Mouse (Mus musculus) gastrocnemius, postnatal 14 days (tissue): ENCODE measurements at regions not wholly inside any gene's neighbourhood (a gene's known extent, or its start where the extent isn't known, plus 50 kb on each side); places are given as distances from the start of the nearest gene placed in this dataset.
"Not testable (repeated sequence)": the region's sequence is repeated elsewhere in the genome, so short reads cannot be mapped to it uniquely, and the experiment has no call there.

Experiments
- DNase-seq: peaks from one replicate; pipeline ENCODE4 v3.0.0; 2021; ENCODE audit warnings: mixed read lengths
- intact Hi-C: fragments of 180-260 bp; cut with DNase I; formaldehyde crosslinking; loops from one replicate; pipeline ENCODE4 v1.15.1; 2025; ENCODE audit warnings: low total_unique reads

DNA sequence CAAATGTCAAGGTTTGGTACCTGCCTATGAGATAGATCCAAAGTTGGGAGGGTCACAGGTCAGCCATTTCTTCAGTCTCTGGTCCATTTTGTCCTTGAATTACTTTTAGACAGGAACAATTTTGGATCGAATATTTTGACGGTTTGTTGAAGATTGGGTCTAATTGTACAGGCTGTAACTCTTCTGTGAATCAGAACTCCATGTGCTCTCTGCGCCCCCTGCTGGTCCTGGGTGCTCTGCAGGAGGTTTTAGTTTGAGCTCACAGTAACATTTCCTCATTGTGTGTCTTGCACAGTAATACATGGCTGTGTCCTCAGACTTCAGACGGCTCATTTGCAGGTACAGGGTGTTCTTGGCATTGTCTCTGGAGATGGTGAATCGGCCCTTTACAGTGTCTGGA, 158.1 kb downstream of the Adam6a start:
- intact Hi-C loops, DNase-seq: not testable (repeated sequence)

DNA sequence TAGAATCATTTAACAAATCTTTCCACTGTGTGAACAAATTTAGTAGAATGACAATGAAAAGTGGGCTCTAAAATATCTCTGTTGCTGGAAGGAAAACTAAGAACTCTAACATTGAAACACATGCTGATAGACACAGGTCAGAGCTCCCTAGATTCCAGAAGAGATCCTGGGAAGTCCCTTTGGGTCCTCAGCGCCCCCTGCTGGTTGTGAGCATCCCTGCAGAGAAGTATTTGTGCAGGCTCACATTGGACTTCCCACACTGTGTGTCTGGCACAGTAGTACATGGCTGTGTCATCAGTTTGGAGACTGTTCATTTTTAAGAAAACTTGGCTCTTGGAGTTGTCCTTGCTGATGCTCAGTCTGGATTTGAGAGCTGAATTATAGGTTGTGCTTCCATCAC, 172.7 kb downstream of the Adam6a start:
- peak; percentile 4 for DNase-seq
- intact Hi-C loops, result not testable (repeated sequence)

DNA sequence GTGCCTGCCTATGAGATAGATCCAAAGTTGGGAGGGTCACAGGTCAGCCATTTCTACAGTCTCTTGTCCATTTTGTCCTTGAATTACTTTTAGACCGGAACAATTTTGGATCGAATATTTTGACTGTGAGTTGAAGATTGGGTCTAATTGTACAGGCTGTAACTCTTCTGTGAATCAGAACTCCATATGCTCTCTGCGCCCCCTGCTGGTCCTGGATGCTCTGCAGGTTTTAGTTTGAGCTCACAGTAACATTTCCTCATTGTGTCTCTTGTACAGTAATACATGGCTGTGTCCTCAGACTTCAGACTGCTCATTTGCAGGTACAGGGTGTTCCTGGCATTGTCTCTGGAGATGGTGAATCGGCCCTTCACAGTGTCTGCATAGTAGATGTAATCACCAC, 192.1 kb downstream of the Adam6a start:
- DNase-seq, result no peak
- intact Hi-C loops, result no loop called here

DNA sequence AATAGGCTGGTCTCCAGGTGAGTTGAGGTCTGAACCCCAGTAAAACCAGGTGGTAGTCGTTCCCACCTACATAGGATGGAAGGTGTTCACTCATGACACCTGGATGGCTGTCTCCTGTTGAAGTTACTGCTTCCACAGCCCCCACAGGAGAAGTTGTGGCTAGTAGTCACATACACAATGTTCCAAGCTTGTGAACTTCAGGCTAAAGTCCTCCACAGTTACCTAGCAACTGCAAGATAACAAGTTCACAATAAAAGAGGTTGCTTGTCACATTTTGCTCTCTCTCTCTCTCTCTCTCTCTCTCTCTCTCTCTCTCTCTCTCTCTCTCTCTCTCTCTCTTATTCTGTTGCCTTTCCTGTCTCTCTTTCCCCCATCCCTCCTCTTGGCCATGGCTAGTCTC, 202.6 kb downstream of the Adam6a start:
- no peak for DNase-seq
- intact Hi-C loops, result no loop called here

DNA sequence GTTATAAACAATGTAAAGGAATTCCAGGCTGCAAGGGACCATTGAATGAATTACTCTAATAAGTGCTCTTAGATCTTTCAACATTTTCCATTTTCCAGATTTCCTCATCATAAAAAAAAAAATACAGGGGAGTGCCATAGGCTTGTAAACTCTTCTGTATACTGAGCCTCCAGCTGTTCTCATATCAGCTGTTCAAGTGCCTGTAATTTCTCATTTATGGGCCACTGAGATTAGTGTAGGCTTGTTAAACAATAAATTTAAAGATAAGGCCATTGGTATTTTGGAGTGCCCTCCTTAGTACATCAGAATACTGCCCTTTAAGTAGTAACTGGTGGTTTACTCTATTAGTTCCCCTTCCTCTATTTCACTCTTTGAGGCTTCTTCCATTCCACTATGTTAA, 204.3 kb downstream of the Adam6a start:
- intact Hi-C loops, result no loop called here

DNA sequence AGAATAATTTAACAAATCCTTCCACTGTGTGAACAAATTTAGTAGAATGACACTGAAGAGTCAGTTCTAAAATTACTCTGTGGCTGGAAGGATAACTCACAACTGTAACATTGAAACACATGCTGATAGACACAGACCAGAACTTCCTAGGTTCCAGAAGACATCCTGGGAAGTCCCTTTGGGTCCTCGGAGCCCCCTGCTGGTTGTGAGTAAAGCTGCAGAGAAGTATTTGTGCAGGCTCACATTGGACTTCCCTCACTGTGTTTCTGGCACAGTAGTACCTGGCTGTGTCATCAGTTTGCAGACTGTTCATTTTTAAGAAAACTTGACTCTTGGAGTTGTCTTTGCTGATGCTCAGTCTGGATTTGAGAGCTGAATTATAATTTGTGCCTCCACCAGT, 225.9 kb downstream of the Adam6a start:
- no peak for DNase-seq
- intact Hi-C loops, result no loop called here

More for the DNA sequence above, 204.3 kb downstream of the Adam6a start:
- DNase-seq, result no peak

DNA sequence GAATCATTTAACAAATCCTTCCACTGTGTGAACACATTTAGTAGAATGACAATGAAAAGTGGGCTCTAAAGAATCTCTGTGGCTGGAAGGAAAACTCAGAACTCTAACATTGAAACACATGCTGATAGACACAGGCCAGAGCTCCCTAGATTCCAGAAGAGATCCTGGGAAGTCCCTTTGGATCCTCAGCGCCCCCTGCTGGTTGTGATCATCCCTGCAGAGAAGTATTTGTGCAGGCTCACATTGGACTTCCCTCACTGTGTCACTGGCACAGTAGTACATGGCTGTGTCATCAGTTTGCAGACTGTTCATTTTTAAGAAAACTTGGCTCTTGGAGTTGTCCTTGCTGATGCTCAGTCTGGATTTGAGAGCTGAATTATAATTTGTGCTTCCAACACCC, 252.2 kb downstream of the Adam6a start:
- DNase-seq, intact Hi-C loops: not testable (repeated sequence)

DNA sequence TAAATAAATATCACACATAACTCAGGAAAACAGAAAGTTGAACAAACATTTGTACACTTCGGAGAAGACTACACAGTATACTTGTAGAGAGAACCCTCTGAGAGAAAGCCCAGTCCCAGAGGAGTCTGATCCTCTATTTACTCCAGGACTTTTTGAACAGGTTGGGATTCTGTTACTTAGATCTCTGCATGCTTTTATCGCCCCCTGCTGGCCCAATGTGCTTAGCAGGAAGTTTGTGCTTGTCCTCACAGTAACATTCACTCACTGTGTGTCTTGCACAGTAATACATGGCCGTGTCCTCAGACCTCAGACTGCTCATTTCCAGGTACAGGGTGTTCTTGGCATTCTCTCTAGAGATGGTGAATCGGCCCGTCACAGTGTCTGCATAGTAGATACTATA, 282.7 kb downstream of the Adam6a start:
- DNase-seq, result no peak
- intact Hi-C loops, result no loop called here

DNA sequence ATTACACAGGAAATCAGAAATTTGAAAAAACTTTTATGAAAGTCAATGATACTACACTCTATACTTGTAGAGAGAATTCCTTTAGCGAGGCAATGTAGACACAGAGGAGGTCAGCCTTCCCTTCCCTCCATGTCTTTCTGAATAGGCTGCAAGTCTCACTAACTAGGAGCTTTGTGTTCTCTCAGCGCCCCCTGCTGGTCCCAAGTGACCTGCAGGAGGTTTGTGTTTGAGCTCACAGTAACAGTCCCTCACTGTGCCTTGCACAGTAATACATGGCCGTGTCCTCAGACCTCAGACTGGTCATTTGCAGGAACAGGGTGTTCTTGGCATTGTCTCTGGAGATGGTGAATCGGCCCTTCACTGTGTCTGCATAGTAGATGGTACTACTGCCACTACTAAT, 315.2 kb downstream of the Adam6a start:
- no peak for DNase-seq

DNA sequence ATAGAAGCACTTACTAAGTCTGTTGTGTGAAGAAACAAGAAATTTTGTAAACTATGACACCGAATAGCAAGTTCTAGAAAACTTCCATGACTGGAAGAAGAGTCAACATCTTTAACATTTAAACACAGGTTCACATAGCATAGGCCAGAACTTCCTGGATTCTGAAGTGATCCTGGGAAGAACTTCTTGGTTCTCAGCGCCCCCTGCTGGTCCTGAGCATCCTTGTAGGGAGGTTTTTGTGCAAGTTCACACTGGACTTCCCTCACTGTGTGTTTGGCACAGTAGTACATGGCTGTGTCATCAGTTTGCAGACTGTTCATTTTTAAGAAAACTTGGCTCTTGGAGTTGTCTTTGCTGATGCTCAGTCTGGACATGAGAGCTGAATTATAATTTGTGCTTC, 335.1 kb downstream of the Adam6a start:
- intact Hi-C loops, result no loop called here
- no peak for DNase-seq

More for the DNA sequence above, 315.2 kb downstream of the Adam6a start:
- intact Hi-C loops, result no loop called here

DNA sequence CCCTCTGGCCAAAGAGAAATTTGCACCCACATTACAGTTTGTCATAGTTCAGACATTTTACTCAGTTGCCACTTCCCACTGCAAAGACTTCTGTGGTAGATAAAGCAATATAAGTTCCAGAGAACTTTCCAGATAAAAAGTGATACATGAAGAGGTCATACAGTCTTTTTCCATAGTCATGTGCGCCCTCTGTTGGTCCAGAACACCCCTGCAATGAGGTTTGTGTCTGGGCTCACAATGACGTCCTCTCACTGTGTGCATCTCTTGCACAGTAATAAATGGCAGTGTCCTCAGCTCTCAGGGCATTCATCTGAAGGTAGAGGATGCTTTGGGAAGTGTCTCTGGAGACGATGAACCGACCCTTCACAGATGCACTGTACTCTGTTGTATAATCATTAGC, 352.4 kb downstream of the Adam6a start:
- no peak for DNase-seq
- intact Hi-C loops, result no loop called here

DNA sequence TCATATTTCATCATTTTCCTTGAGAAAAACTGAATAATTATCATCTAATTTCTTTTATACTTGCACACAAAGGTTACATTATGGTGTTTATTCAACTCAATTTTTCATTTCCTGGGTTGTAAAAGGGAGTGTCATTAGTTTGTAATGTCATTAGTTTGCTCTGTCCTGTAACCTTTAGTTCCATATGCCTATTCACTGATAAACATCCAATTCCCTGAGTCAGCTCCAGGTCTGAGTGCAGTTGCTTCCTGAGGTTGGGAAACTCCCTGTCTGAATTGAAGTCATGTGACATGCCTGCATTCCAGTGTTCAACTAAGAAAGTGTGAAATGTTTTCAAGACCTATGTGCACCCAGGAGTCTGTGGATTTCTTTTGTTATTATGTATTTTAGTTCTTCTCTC, 362.8 kb downstream of the Adam6a start:
- DNase-seq, result no peak
- intact Hi-C loops, result no loop called here

DNA sequence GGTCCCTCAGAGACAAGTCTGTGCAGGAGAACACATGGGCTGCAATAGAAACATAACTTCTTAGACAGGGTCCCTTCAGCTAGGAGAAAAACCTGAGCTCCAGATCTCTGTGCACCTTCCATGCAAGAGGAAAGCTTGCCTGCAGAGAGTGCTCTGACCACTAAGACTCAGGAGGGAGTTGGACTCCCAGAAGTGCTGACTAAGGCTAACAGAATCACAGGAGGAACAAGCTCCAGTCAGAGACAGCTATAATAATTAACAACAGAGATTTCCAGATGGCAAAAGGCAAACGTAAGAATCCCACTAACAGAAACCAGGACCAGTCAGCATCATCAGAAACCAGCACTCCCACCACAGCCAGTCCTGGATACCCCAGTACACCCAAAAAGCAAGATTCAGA, 364.0 kb downstream of the Adam6a start:
- no peak for DNase-seq
- intact Hi-C loops, result no loop called here

DNA sequence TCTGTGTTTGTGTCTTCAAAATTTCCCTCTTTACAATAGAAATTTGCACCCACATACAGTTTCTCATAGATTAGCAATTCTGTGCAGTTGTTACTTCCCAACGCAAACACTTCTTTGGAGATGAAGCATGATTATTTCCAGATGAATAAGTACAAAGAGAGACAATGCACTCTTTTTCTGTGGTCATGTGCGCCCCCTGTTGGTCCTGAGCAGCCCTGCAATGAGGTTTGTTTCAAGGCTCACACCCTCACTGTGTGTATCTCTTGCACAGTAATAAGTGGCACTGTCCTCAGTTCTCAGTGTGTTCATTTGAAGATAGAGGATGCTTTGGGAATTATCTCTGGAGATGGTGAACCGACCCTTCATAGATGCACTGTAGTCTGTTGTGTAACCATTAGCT, 368.1 kb downstream of the Adam6a start:
- no peak for DNase-seq
- intact Hi-C loops, result loop anchor here (10.0 kb wide), 1 partner anchor 223 kb away; no protein-coding TSS in a partner anchor

DNA sequence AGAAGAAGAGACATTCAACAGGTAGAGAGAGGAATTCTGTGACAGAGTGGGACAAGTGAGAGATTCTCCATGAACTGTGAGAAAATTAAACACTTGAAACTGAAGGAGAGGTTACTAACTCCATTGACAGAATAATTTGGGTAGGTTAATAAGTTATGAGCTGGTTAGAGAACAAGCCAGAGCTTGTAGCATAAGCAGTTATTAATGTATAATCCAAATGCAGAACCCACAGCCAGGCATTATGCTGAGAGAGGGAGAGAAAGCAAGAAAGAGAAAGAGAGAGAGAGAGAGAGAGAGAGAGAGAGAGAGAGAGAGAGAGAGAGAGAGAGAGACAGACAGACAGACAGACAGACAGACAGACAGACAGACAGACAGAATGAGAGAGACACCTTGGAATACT, 397.0 kb downstream of the Adam6a start:
- intact Hi-C loops, result no loop called here
- DNase-seq, result no peak

DNA sequence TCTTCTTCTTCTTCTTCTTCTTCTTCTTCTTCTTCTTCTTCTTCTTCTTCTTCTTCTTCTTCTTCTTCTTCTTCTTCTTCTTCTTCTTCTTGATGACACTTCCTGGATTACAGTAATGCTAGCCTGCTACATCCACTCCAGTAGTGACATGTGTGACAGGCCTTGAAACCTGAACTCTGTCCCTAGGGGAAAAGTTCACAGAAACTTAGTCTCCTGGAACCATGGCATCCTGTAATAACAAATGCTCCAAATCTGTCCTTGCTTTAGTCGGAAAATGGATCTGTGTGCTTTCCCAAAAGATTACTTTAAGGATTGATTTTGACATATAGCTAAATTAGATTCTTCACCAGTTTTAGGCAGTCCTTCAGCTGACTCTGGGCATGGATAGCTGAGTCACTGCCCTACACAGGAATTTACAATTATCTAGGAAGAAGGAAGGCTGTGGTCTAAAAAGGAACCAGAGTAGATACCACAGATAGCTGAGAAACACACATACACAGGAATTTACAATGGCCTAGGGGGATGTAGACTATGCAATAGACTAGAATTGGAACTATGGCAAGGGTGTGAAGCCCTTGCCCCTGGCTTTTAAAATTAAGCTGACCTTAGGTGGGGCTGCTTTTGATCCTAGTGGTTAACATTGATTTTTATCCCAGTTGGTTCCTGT, 400.1 kb downstream of the Adam6a start:
- not testable (repeated sequence) for DNase-seq
- intact Hi-C loops, result loop anchor here (2.0 kb wide), 1 partner anchor 67 kb away; no protein-coding TSS in a partner anchor

DNA sequence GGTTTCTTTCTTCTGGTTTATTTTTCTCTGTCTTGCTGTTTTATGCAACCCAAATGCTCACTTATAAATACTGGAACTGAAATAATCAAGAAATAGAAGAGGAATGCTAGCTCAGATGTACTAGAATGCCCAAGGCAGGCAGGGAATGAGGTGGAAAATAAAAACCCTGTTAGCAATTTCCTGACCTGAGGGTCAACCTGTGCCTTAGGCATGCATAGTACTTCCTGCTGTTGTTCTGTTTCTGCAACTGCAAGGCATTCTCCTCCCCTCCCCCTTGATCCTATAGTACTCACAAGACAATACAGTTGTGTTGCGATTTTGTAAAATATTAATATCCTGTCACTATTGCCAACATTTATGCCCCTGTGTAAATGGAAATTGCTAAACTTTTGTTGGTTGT, 402.1 kb downstream of the Adam6a start:
- intact Hi-C loops, result loop anchor here (2.0 kb wide), 1 partner anchor 65 kb away; no protein-coding TSS in a partner anchor
- DNase-seq, result not testable (repeated sequence)

DNA sequence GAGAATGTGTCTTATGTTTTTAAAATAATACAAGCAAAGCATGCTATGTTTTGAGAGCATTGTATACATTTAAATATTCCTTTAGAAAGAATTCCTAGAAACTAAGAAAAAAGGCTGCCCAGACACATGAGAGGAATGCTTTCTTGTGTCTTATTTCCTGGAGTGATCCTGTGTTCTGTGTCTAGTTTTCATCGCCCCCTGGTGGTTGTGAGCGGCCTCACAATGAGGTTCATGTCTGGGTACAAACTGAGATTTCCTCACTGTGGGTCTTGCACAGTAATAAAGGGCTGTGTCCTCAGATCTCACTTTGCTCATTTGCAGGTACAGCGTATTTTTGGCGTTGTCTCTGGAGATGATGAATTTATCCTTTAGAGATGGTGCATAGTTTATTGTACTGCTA, 404.3 kb downstream of the Adam6a start:
- DNase-seq, intact Hi-C loops: not testable (repeated sequence)

DNA sequence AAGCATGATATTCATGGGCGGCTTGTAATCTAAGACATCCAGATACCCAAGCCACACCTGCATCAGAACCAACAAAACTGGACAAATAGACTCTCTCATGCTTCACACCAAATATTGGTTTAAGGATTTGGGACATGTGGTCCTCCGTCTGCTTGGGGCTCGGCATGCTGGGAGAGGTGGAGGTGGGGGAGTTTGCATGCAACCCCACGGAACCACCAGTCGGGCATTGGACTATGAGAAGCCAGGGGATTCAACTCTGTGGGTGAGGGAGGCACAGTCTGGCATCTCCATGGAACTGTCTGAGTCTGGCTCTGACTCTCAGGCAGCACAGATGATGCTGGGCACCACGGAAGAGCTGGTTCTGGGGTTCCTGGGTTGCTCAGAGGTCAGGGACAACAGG, 430.6 kb downstream of the Adam6a start:
- no peak for DNase-seq
- intact Hi-C loops, result loop anchor here (1.0 kb wide), 1 partner anchor 65 kb away; no protein-coding TSS in a partner anchor

DNA sequence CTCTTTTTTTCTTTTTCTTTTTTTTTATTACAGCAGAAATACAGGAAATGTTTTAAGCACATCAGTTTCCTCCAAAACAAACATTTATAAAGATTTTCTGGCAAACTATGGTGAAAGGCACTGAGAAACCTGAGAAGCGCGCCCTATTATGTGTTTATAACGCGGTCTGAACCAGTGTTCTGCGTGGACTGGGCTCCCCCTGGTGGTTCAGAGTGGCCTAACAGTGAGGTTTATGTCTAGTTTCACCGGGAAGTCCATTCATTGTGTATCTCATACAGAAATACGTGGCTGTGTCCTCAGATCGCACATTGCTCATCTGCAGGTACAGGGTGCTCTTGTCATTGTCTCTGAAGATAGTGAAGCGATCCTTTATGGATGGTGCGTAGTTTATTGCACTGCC, 437.9 kb downstream of the Adam6a start:
- intact Hi-C loops, result not testable (repeated sequence)
- peak; percentile 43 for DNase-seq

DNA sequence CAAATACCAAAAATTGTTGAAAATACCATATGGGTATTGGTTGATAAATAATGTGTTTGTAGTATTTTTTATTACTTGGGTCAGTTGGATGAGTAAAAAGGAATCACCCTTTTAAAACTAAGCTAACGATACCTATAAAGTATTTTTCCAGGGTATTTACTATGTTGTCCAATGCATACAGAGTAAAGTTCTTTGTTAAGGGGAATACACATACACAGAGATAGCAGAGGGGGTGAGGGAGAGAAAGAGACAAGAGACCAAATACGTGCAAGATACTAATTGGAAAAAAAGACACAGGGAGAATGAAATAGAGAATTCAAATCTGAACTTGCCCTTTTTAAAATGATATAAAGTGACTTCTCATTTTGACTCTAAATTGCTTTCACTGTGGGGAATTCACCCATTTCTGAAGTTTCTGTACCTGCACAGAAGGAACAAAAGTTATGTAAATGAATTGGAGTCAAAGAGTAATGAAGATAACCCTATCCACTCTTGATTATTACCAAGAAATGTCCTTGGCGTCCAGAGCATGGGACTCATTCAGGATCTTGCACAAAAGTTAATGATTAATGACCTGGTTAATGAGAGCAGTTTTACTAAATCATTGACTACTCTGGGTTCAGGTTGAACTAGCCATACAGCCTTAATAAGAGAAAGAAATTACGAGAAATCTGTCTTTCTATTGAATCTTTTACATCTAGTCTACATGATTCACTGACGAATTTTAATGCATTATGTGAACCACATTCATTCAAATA, 443.7 kb downstream of the Adam6a start:
- intact Hi-C loops, result no loop called here
- DNase-seq, result no peak
